Mouse (Mus musculus) lung, postnatal 14 days (tissue): ENCODE data around the gene Selenoo.

ENCODE experiments used
- DNase-seq: peaks from one replicate; pipeline ENCODE4 v3.0.0; 2021

Selenoo gene

GRCm38 (mm10) chr15:89088607-89089247, at the start of gene Selenoo:
Selenoo (plus strand) TSS chr15:89089084.
- peak; percentile 93 for DNase-seq

GRCm38 (mm10) chr15:89044381-89044780, 44.5 kb upstream of the Selenoo start:
- no peak for DNase-seq

GRCm38 (mm10) chr15:89046356-89046755, 42.5 kb upstream of the Selenoo start:
- DNase-seq: no peak

- no peak for DNase-seq
Measured at GRCm38 (mm10) chr15:89054666-89055065, 34.2 kb upstream of the Selenoo start.

GRCm38 (mm10) chr15:89058736-89059135, 30.1 kb upstream of the Selenoo start:
- no peak for DNase-seq

- DNase-seq: no peak
Measured at GRCm38 (mm10) chr15:89059161-89059931, 29.5 kb upstream of the Selenoo start, which contains the start of gene Panx2. Panx2 (plus strand) TSS chr15:89059734.

GRCm38 (mm10) chr15:89060032-89060681, 28.7 kb upstream of the Selenoo start:
- no peak for DNase-seq

- DNase-seq: no peak
Measured at GRCm38 (mm10) chr15:89060811-89061460, 27.9 kb upstream of the Selenoo start.

- no peak for DNase-seq
Measured at GRCm38 (mm10) chr15:89061761-89062517, 26.9 kb upstream of the Selenoo start.

- no peak for DNase-seq
Measured at GRCm38 (mm10) chr15:89062518-89062910, 26.4 kb upstream of the Selenoo start.

- no peak for DNase-seq
Measured at GRCm38 (mm10) chr15:89063001-89063400, 25.9 kb upstream of the Selenoo start.

GRCm38 (mm10) chr15:89063536-89063935, 25.3 kb upstream of the Selenoo start:
- no peak for DNase-seq

- DNase-seq: no peak
Measured at GRCm38 (mm10) chr15:89064891-89065290, 24.0 kb upstream of the Selenoo start.

GRCm38 (mm10) chr15:89067609-89068008, 21.3 kb upstream of the Selenoo start:
- DNase-seq: no peak

GRCm38 (mm10) chr15:89068226-89068625, 20.7 kb upstream of the Selenoo start:
- DNase-seq: no peak

GRCm38 (mm10) chr15:89069336-89069840, 19.5 kb upstream of the Selenoo start:
- no peak for DNase-seq

GRCm38 (mm10) chr15:89070606-89071005, 18.3 kb upstream of the Selenoo start:
- DNase-seq: no peak

GRCm38 (mm10) chr15:89073993-89074603, 14.8 kb upstream of the Selenoo start:
- no peak for DNase-seq

GRCm38 (mm10) chr15:89074613-89075477, 14.0 kb upstream of the Selenoo start, which contains the start of gene Trabd:
Trabd (plus strand) TSS chr15:89075124.
- DNase-seq: no peak

GRCm38 (mm10) chr15:89075478-89076147, 13.3 kb upstream of the Selenoo start:
- peak; percentile 88 for DNase-seq
